Mouse (Mus musculus): ENCODE data around the gene Mmp14. TPM values are rescaled to one million over a fixed set of nuclear protein-coding genes. Genes with fewer than 3 reads are reported as not detected.

The Mmp14 gene
- polyA plus RNA-seq, 1 experiment from 2014 or later, result 55.9 TPM

GRCm38 (mm10) chr14:54487732-54488131 lies 56.3 kb downstream of the Mmp14 start:
- Histone ChIP-seq H3K4me3 (replicated peaks) (no peak overlapping the region), H3K27me3 (no peaks in the 10 kb centered on the region), H3K4me2 (replicated peaks) (no peak overlapping the region), H3K9me3 (no peaks in the 10 kb centered on the region; the same call in 1 of the 2 replicates), H3K9ac (replicated peaks) (no peak overlapping the region), H3K4me1 (replicated peaks) (no peaks in the 10 kb centered on the region), H3K36me3 (no peaks in the 10 kb centered on the region), H3K27ac (no peak overlapping the region)
- 72% methylated on average over 2 of the region's 2 CpGs for WGBS
- ATAC-seq, result no peak

GRCm38 (mm10) chr14:54488350-54488749 lies 56.9 kb downstream of the Mmp14 start:
- H3K27ac ChIP-seq, result no peak overlapping the region
- H3K4me2 ChIP-seq (replicated peaks), result no peak overlapping the region
- H3K27me3 ChIP-seq, result no peaks in the 10 kb centered on the region
- H3K9me3 ChIP-seq, result no peaks in the 10 kb centered on the region; the same call in 1 of the 2 replicates
- no peaks in the 10 kb centered on the region for H3K36me3 ChIP-seq
- H3K9ac ChIP-seq (replicated peaks), result no peak overlapping the region
- no peaks in the 10 kb centered on the region for H3K4me1 ChIP-seq (replicated peaks)
- no peak overlapping the region for H3K4me3 ChIP-seq (replicated peaks)
- no peak for ATAC-seq

- WGBS, result 70% methylated on average over 18 of the region's 18 CpGs
- no peaks in the 10 kb centered on the region for H3K4me1 ChIP-seq (replicated peaks)
- ATAC-seq, result no peak
Observed at GRCm38 (mm10) chr14:54492345-54493131, 61.1 kb downstream of the Mmp14 start.

GRCm38 (mm10) chr14:54493236-54493635 lies 61.8 kb downstream of the Mmp14 start:
- Histone ChIP-seq H3K4me2 (replicated peaks) (no peak overlapping the region), H3K9ac (replicated peaks) (no peak overlapping the region), H3K27ac (no peak overlapping the region), H3K4me3 (replicated peaks) (no peak overlapping the region), H3K9me3 (no peaks in the 10 kb centered on the region; the same call in 1 of the 2 replicates), H3K27me3 (no peaks in the 10 kb centered on the region), H3K36me3 (no peaks in the 10 kb centered on the region), H3K4me1 (replicated peaks) (no peaks in the 10 kb centered on the region)
- no peak for ATAC-seq
- WGBS, result 96% methylated on average over 5 of the region's 5 CpGs

More at GRCm38 (mm10) chr14:54492345-54493131, 61.1 kb downstream of the Mmp14 start:
- Histone ChIP-seq H3K4me2 (replicated peaks) (no peak overlapping the region), H3K9me3 (no peaks in the 10 kb centered on the region; the same call in 1 of the 2 replicates), H3K9ac (replicated peaks) (no peak overlapping the region), H3K36me3 (no peaks in the 10 kb centered on the region), H3K27ac (no peak overlapping the region), H3K27me3 (no peaks in the 10 kb centered on the region), H3K4me3 (replicated peaks) (no peak overlapping the region)

- H3K4me1 ChIP-seq (replicated peaks), result no peaks in the 10 kb centered on the region
- no peak overlapping the region for H3K9ac ChIP-seq (replicated peaks)
- no peak overlapping the region for H3K27ac ChIP-seq
- 3% methylated on average over 3 of the region's 3 CpGs for WGBS
- H3K4me2 ChIP-seq (replicated peaks), result no peak overlapping the region
- peak; percentile 69; the same call in 1 of the 2 replicates for ATAC-seq
- no peaks in the 10 kb centered on the region for H3K36me3 ChIP-seq
- no peaks in the 10 kb centered on the region for H3K27me3 ChIP-seq
- H3K4me3 ChIP-seq (replicated peaks), result no peak overlapping the region
- no peaks in the 10 kb centered on the region; the same call in 1 of the 2 replicates for H3K9me3 ChIP-seq
Observed at GRCm38 (mm10) chr14:54494234-54494633, 62.8 kb downstream of the Mmp14 start.

Other genes starting within 250 kb of the Mmp14 start
- gene Dad1, start 177.5 kb upstream of the Mmp14 start, polyA plus RNA-seq (2015; fragmentation: Nextera tagmentation; extraction: Ambion mirVana), result 289 and 300 TPM in 2 replicates
- 38.2 and 43.7 TPM in 2 replicates for gene Abhd4, start 177.4 kb upstream of the Mmp14 start, polyA plus RNA-seq (2015; fragmentation: Nextera tagmentation; extraction: Ambion mirVana)
- not detected in 2 replicates for gene Olfr49, start 146.7 kb upstream of the Mmp14 start, polyA plus RNA-seq (2015; fragmentation: Nextera tagmentation; extraction: Ambion mirVana)
- 43.1 and 47.3 TPM in 2 replicates for gene Oxa1l, start 70.8 kb upstream of the Mmp14 start, polyA plus RNA-seq (2015; fragmentation: Nextera tagmentation; extraction: Ambion mirVana)
- 5.3 and 5.9 TPM in 2 replicates for gene Slc7a7, start 13.8 kb upstream of the Mmp14 start, polyA plus RNA-seq (2015; fragmentation: Nextera tagmentation; extraction: Ambion mirVana)
- 278 and 280 TPM in 2 replicates for gene Mrpl52, start 4.7 kb upstream of the Mmp14 start, polyA plus RNA-seq (2015; fragmentation: Nextera tagmentation; extraction: Ambion mirVana)
- gene Lrp10, start 32.5 kb downstream of the Mmp14 start, polyA plus RNA-seq (2015; fragmentation: Nextera tagmentation; extraction: Ambion mirVana), result 22.3 and 27.5 TPM in 2 replicates
- 44.3 and 52.3 TPM in 2 replicates for gene Rem2, start 44.5 kb downstream of the Mmp14 start, polyA plus RNA-seq (2015; fragmentation: Nextera tagmentation; extraction: Ambion mirVana)
- gene Prmt5, start 85.9 kb downstream of the Mmp14 start, polyA plus RNA-seq (2015; fragmentation: Nextera tagmentation; extraction: Ambion mirVana), result 101 and 107 TPM in 2 replicates
- gene Haus4, start 123.0 kb downstream of the Mmp14 start, polyA plus RNA-seq (2015; fragmentation: Nextera tagmentation; extraction: Ambion mirVana), result 19.2 and 21.7 TPM in 2 replicates
- 13.5 and 18.0 TPM in 2 replicates for gene Ajuba, start 145.9 kb downstream of the Mmp14 start, polyA plus RNA-seq (2015; fragmentation: Nextera tagmentation; extraction: Ambion mirVana)
- gene 4931414P19Rik, start 174.4 kb downstream of the Mmp14 start, polyA plus RNA-seq (2015; fragmentation: Nextera tagmentation; extraction: Ambion mirVana), result 8.7 and 9.3 TPM in 2 replicates
- gene Psmb5, start 186.4 kb downstream of the Mmp14 start, polyA plus RNA-seq (2015; fragmentation: Nextera tagmentation; extraction: Ambion mirVana), result 438 and 468 TPM in 2 replicates
- gene Psmb11, start 189.8 kb downstream of the Mmp14 start, polyA plus RNA-seq (2015; fragmentation: Nextera tagmentation; extraction: Ambion mirVana), result 0.15 TPM in 1 of 2 replicates, not detected in the other
- not detected in 2 replicates for gene Gm17606, start 209.3 kb downstream of the Mmp14 start, polyA plus RNA-seq (2015; fragmentation: Nextera tagmentation; extraction: Ambion mirVana)
- gene Cdh24, start 209.8 kb downstream of the Mmp14 start, polyA plus RNA-seq (2015; fragmentation: Nextera tagmentation; extraction: Ambion mirVana), result 9.5 and 12.3 TPM in 2 replicates

Measured in midbrain, embryonic 13.5 days (tissue).